Mouse (Mus musculus): ENCODE data around the gene Acot7. TPM values are rescaled to one million over a fixed set of nuclear protein-coding genes. Genes with fewer than 3 reads are reported as not detected.

Acot7 gene
- polyA plus RNA-seq, 1 experiment, result 32.0 TPM

GRCm38 (mm10) chr4:152272449-152273049, 94.6 kb downstream of the Acot7 start:
- WGBS, result 51% methylated on average over 9 of the region's 9 CpGs
- no peak overlapping the region for H3K4me3 ChIP-seq (replicated peaks; ENCODE audit: control insufficient read depth, low read depth, low read length)
- no peaks in the 10 kb centered on the region for H3K4me1 ChIP-seq (ENCODE audit: control insufficient read depth, insufficient read depth, low read length)
- no peak overlapping the region for H3K27ac ChIP-seq (ENCODE audit: control insufficient read depth, insufficient read depth, low read depth, low read length, poor library complexity)
- TF ChIP-seq CTCF (IDR thresholded peaks at IDR 0.05; ENCODE audit: control insufficient read depth, insufficient read depth, low read length) (no peak), POLR2A (IDR thresholded peaks at IDR 0.05; ENCODE audit: borderline replicate concordance, control insufficient read depth, low read depth, low read length) (no peak)

- Histone ChIP-seq H3K4me1 (ENCODE audit: control insufficient read depth, insufficient read depth, low read length) (no peaks in the 10 kb centered on the region), H3K27ac (ENCODE audit: control insufficient read depth, insufficient read depth, low read depth, low read length, poor library complexity) (no peak overlapping the region), H3K4me3 (replicated peaks; ENCODE audit: control insufficient read depth, low read depth, low read length) (no peak overlapping the region)
- WGBS, result 66% methylated on average over 3 of the region's 3 CpGs
- no peak for TF ChIP-seq POLR2A (IDR thresholded peaks at IDR 0.05; ENCODE audit: borderline replicate concordance, control insufficient read depth, low read depth, low read length)
Measured at GRCm38 (mm10) chr4:152273191-152273590, 95.3 kb downstream of the Acot7 start.

- H3K27ac ChIP-seq (ENCODE audit: control insufficient read depth, insufficient read depth, low read depth, low read length, poor library complexity), result no peak within 1 kb of the TSS
- TF ChIP-seq CTCF (IDR thresholded peaks at IDR 0.05; ENCODE audit: control insufficient read depth, insufficient read depth, low read length) (no peak), POLR2A (IDR thresholded peaks at IDR 0.05; ENCODE audit: borderline replicate concordance, control insufficient read depth, low read depth, low read length) (no peak)
Measured at GRCm38 (mm10) chr4:152273621-152274236, 95.8 kb downstream of the Acot7 start, which contains the start of gene Gpr153. Gpr153 (plus strand) TSS chr4:152274232.

GRCm38 (mm10) chr4:152274681-152275131, 96.8 kb downstream of the Acot7 start:
- H3K4me3 ChIP-seq (replicated peaks; ENCODE audit: control insufficient read depth, low read depth, low read length), result no peak overlapping the region

More at GRCm38 (mm10) chr4:152273621-152274236, 95.8 kb downstream of the Acot7 start, which contains the start of gene Gpr153:
- H3K4me3 ChIP-seq (replicated peaks; ENCODE audit: control insufficient read depth, low read depth, low read length), result no peak within 1 kb of the TSS
- WGBS, result 8% methylated on average over 34 of the region's 48 CpGs
- no peaks in the 10 kb centered on the region for H3K4me1 ChIP-seq (ENCODE audit: control insufficient read depth, insufficient read depth, low read length)

GRCm38 (mm10) chr4:152276389-152277347, 98.7 kb downstream of the Acot7 start:
- TF ChIP-seq CTCF (IDR thresholded peaks at IDR 0.05; ENCODE audit: control insufficient read depth, insufficient read depth, low read length), result peak; percentile 48
- no peak for TF ChIP-seq POLR2A (IDR thresholded peaks at IDR 0.05; ENCODE audit: borderline replicate concordance, control insufficient read depth, low read depth, low read length)
- Histone ChIP-seq H3K27ac (ENCODE audit: control insufficient read depth, insufficient read depth, low read depth, low read length, poor library complexity) (no peak overlapping the region), H3K4me1 (ENCODE audit: control insufficient read depth, insufficient read depth, low read length) (no peaks in the 10 kb centered on the region), H3K4me3 (replicated peaks; ENCODE audit: control insufficient read depth, low read depth, low read length) (no peak overlapping the region)
- 63% methylated on average over 10 of the region's 10 CpGs for WGBS

More at GRCm38 (mm10) chr4:152274681-152275131, 96.8 kb downstream of the Acot7 start:
- 5% methylated on average over 20 of the region's 20 CpGs for WGBS
- TF ChIP-seq CTCF (IDR thresholded peaks at IDR 0.05; ENCODE audit: control insufficient read depth, insufficient read depth, low read length), result no peak
- no peak for TF ChIP-seq POLR2A (IDR thresholded peaks at IDR 0.05; ENCODE audit: borderline replicate concordance, control insufficient read depth, low read depth, low read length)
- no peak overlapping the region for H3K27ac ChIP-seq (ENCODE audit: control insufficient read depth, insufficient read depth, low read depth, low read length, poor library complexity)
- H3K4me1 ChIP-seq (ENCODE audit: control insufficient read depth, insufficient read depth, low read length), result no peaks in the 10 kb centered on the region

GRCm38 (mm10) chr4:152277916-152278315, 100.0 kb downstream of the Acot7 start:
- no peaks in the 10 kb centered on the region for H3K4me1 ChIP-seq (ENCODE audit: control insufficient read depth, insufficient read depth, low read length)
- H3K27ac ChIP-seq (ENCODE audit: control insufficient read depth, insufficient read depth, low read depth, low read length, poor library complexity), result no peak overlapping the region
- 67% methylated on average over 2 of the region's 2 CpGs for WGBS
- H3K4me3 ChIP-seq (replicated peaks; ENCODE audit: control insufficient read depth, low read depth, low read length), result no peak overlapping the region
- 0 out of 2 replicates have a peak, but pooled peaks have one; percentile 12 for TF ChIP-seq CTCF (IDR thresholded peaks at IDR 0.05; ENCODE audit: control insufficient read depth, insufficient read depth, low read length)
- TF ChIP-seq POLR2A (IDR thresholded peaks at IDR 0.05; ENCODE audit: borderline replicate concordance, control insufficient read depth, low read depth, low read length), result no peak

GRCm38 (mm10) chr4:152278986-152279385, 101.1 kb downstream of the Acot7 start:
- no peak for TF ChIP-seq POLR2A (IDR thresholded peaks at IDR 0.05; ENCODE audit: borderline replicate concordance, control insufficient read depth, low read depth, low read length)
- 83% methylated on average over 23 of the region's 23 CpGs for WGBS
- no peak overlapping the region for H3K27ac ChIP-seq (ENCODE audit: control insufficient read depth, insufficient read depth, low read depth, low read length, poor library complexity)
- H3K4me3 ChIP-seq (replicated peaks; ENCODE audit: control insufficient read depth, low read depth, low read length), result no peak overlapping the region
- H3K4me1 ChIP-seq (ENCODE audit: control insufficient read depth, insufficient read depth, low read length), result no peaks in the 10 kb centered on the region

- no peak overlapping the region for H3K27ac ChIP-seq (ENCODE audit: control insufficient read depth, insufficient read depth, low read depth, low read length, poor library complexity)
- WGBS, result 46% methylated on average over 15 of the region's 15 CpGs
- H3K4me3 ChIP-seq (replicated peaks; ENCODE audit: control insufficient read depth, low read depth, low read length), result no peak overlapping the region
- H3K4me1 ChIP-seq (ENCODE audit: control insufficient read depth, insufficient read depth, low read length), result no peaks in the 10 kb centered on the region
- TF ChIP-seq POLR2A (IDR thresholded peaks at IDR 0.05; ENCODE audit: borderline replicate concordance, control insufficient read depth, low read depth, low read length) (no peak), CTCF (IDR thresholded peaks at IDR 0.05; ENCODE audit: control insufficient read depth, insufficient read depth, low read length) (no peak)
Measured at GRCm38 (mm10) chr4:152281601-152282000, 103.7 kb downstream of the Acot7 start.
